Mouse (Mus musculus): ENCODE data around the gene Cntnap2. TPM values are rescaled to one million over a fixed set of nuclear protein-coding genes. Genes with fewer than 3 reads are reported as not detected.

Gene Cntnap2
- polyA plus RNA-seq, 1 experiment from 2014 or later = 1.5 TPM

DNA sequence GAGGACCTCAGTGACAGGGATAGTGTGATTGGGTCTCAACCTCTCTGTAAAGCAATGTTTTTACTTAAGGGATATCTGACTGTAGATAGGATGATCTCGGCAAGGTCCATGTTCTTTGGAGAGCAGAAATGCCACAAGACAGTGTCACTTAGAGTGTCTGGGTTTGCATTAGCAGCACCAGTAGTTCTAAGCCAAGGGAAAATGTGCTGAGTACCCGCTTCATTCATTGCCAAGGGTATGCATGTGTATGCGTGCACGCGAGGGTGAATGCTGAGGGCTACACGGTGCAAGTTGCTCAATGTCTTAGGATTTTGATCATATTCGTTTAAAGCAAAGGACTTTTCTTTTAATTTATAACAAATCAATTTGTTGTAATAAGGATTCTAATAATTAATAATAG lies 2185.5 kb downstream of the Cntnap2 start:
- peak overlapping the region; percentile 51; the same call in 1 of the 2 replicates for H3K27ac ChIP-seq
- 29% methylated on average over 7 of the region's 7 CpGs for WGBS
- peaks cover 24% of the 10 kb centered on the region for H3K27me3 ChIP-seq (ENCODE audit: low read depth, poor library complexity, severe bottlenecking)
- no peaks in the 10 kb centered on the region for H3K9me3 ChIP-seq (replicated peaks)
- H3K4me3 ChIP-seq = peak overlapping the region; percentile 30; the same call in 1 of the 2 replicates
- H3K4me1 ChIP-seq = peaks cover 25% of the 10 kb centered on the region
- DNase-seq (ENCODE audit: low spot score) = no peak
- H3K36me3 ChIP-seq = no peaks in the 10 kb centered on the region

DNA sequence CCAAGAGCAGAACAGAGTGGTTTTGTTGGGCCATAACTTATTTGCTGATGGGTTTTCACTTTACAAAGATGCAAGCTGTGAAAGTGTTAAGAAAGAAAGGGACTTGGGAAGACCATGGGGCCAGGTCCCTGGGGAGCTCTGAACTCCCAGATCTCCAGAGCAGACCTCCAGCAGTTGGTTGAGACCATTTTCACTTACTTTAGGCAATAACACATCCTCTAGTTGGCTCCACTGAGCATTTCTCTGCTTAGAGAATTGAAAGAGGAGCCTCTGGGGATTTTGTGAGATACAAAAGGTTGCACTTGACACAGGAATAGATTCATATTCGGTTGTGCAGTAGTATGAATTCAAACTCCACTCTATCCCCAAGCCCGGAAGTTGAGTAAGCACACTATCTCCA lies 2196.1 kb downstream of the Cntnap2 start:
- Histone ChIP-seq H3K27me3 (ENCODE audit: low read depth, poor library complexity, severe bottlenecking) (peaks cover 51% of the 10 kb centered on the region), H3K36me3 (no peaks in the 10 kb centered on the region), H3K4me3 (no peak overlapping the region), H3K9me3 (replicated peaks) (no peaks in the 10 kb centered on the region), H3K27ac (no peak overlapping the region), H3K4me1 (peaks cover 47% of the 10 kb centered on the region)
- no peak for DNase-seq (ENCODE audit: low spot score)
- 86% methylated on average over 2 of the region's 2 CpGs for WGBS

DNA sequence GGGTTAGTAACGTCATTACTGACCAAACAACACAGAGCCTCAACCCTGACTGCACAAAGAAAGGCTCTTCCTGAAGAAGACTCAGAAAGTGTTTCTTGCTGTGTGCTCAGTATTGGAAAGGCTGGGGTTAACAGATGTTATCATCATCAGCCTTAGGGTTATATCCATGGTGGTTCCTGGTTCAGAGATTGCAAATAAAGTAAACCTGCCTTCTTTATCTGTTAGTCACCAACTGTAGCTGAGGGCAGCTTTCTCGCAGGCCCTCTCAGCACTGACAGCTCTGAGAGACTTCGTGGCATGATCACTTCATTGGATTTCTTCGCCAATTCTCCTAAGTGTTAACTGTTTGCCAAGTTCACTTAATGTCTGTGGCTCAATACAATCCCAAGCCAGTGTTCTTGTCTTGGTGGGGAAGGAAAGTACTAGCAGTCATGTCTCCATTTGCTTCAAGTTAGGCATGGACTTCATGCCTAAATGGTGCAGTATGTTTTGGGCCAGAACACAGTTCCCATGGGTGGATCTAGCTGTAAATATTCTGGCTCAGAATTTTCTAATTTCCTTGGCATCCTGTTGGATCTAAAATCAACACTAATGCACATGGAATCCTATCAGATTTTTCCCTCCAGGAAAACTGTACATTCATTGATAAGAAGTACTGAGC lies 2197.2 kb downstream of the Cntnap2 start:
- 76% methylated on average over 4 of the region's 4 CpGs for WGBS
- Histone ChIP-seq H3K27me3 (ENCODE audit: low read depth, poor library complexity, severe bottlenecking) (peaks cover 56% of the 10 kb centered on the region), H3K36me3 (no peaks in the 10 kb centered on the region), H3K4me3 (no peak overlapping the region), H3K27ac (peak overlapping the region; percentile 61), H3K4me1 (peaks cover 47% of the 10 kb centered on the region), H3K9me3 (replicated peaks) (no peaks in the 10 kb centered on the region)
- no peak for DNase-seq (ENCODE audit: low spot score)

DNA sequence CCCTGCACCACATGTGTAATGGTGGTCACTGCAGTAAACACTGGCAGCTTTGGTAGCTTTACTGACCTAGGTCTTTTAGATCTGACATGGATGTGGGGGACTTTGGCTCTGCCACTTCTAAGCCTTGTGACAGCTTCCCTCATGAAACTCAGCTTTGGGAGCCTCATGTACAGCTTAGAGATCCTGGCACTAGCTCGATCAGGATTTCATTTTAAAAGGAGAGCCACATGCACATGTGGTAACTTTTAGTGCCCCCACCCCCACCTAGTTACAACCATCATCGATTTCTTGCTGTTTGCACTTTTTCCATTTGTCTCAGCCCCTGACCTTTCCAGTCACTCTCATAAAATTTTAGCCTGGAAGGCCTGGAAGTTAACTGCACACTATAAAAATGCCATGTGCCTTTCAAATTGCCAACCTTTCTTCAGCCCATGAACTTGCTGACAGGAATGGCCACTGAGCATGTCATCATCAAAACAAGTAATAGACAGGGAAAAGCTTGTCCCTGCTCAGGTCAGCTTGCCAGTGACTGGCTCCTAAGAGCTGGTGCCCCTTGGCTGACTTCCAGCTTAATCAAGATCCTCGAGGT lies 2197.9 kb downstream of the Cntnap2 start:
- no peaks in the 10 kb centered on the region for H3K36me3 ChIP-seq
- no peak overlapping the region for H3K4me3 ChIP-seq
- peak; percentile 61 for DNase-seq (ENCODE audit: low spot score)
- peaks cover 54% of the 10 kb centered on the region for H3K27me3 ChIP-seq (ENCODE audit: low read depth, poor library complexity, severe bottlenecking)
- H3K27ac ChIP-seq = peak overlapping the region; percentile 61
- H3K9me3 ChIP-seq (replicated peaks) = no peaks in the 10 kb centered on the region
- H3K4me1 ChIP-seq = peaks cover 47% of the 10 kb centered on the region
- WGBS = 10% methylated on average over 3 of the region's 3 CpGs

DNA sequence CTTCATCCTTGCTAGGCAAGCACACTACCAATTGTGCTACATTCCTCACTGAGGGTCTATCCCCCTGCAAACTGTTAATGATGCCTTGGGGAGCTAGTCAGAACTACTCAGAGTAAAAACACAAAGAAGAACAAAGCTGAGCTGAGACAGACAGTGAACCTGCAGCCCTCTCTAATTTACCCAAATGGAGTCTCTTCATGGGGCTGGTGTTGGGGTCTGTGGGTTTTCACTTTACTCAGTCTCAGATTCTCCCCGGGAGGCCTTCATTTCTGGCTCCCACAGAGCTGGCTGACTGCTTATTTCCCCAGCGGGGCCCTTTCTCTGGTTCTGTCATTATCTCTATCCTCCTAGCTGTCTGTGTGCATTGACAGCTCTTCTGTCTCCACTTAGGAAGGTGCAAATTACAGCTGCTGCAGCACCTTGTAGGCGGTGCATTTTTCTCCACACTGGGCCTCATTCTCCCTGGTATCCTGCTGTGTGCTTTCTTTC lies 2200.5 kb downstream of the Cntnap2 start:
- no peaks in the 10 kb centered on the region for H3K36me3 ChIP-seq
- H3K4me3 ChIP-seq = no peak overlapping the region
- no peak for DNase-seq (ENCODE audit: low spot score)
- H3K4me1 ChIP-seq = peaks cover 32% of the 10 kb centered on the region
- H3K27ac ChIP-seq = no peak overlapping the region
- WGBS = 2% methylated on average over 3 of the region's 3 CpGs
- no peaks in the 10 kb centered on the region for H3K9me3 ChIP-seq (replicated peaks)
- H3K27me3 ChIP-seq (ENCODE audit: low read depth, poor library complexity, severe bottlenecking) = peaks cover 44% of the 10 kb centered on the region

DNA sequence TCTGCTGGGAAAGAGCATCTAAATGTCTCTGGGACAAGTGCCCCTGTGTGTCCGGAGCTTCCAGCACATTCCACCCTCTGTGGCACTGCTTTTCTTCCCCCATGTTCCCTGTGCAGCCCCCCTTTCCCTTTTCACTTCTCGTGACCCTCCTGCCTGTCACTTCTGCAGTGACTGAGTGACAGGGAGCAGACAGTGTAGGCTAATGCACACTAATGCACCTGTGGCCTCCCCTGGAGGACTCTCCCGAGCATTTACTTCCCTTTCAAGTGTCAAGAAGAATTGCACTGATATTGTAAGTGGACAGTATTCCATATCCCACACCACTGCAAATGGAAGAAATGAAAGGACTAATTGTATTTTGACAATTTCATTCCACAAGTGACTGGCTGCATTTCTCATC lies 2208.1 kb downstream of the Cntnap2 start:
- no peak for DNase-seq (ENCODE audit: low spot score)
- Histone ChIP-seq H3K27ac (no peak overlapping the region), H3K4me3 (no peak overlapping the region), H3K27me3 (ENCODE audit: low read depth, poor library complexity, severe bottlenecking) (peaks cover 18% of the 10 kb centered on the region; the same call in 1 of the 2 replicates), H3K9me3 (replicated peaks) (no peaks in the 10 kb centered on the region), H3K4me1 (no peaks in the 10 kb centered on the region), H3K36me3 (no peaks in the 10 kb centered on the region)
- 69% methylated on average over 3 of the region's 3 CpGs for WGBS

DNA sequence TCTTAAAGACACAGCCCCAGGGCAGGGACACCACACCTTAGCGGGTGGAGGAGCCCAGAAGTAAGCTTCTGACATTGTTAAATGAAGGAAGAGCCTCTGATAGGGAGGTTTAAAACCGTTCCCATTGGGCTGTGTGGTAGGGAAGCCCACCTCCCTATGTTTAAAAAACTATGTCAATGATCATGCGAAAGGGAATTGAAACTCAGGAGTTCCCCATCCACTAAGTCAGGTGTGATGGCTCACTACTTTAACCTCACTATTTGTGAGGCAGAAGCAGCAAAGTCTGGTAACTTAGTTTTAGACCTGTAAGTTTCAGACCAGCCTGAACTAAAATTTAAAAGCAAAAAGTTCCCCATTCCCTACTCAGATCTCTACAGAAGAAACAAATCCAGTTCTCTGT lies 2210.3 kb downstream of the Cntnap2 start:
- no peak for DNase-seq (ENCODE audit: low spot score)
- Histone ChIP-seq H3K4me1 (peaks cover 3% of the 10 kb centered on the region), H3K27me3 (ENCODE audit: low read depth, poor library complexity, severe bottlenecking) (peaks cover 18% of the 10 kb centered on the region; the same call in 1 of the 2 replicates), H3K27ac (no peak overlapping the region), H3K4me3 (no peak overlapping the region), H3K9me3 (replicated peaks) (no peaks in the 10 kb centered on the region), H3K36me3 (no peaks in the 10 kb centered on the region)
- WGBS = 79% methylated on average over 3 of the region's 3 CpGs

DNA sequence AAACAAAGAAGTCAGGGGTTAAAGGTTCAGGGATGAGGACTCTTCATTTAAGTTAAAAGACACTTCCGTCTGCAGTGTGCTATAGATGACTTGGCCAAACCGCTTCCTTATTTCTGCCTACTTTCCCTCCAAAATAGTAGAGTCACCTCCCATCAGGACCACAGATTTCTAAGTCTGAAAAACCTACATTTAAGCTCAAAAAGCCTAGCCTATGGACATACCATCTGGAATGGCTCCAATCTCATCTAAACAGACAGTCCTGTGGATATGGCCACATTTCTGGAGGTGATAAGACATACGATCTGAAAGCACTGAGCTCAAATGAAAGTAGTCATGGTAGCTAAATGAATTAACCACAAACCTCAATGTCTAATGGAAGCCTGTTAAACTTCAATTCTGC lies 2212.4 kb downstream of the Cntnap2 start:
- H3K9me3 ChIP-seq (replicated peaks) = no peaks in the 10 kb centered on the region
- 89% methylated on average over 3 of the region's 3 CpGs for WGBS
- H3K27me3 ChIP-seq (ENCODE audit: low read depth, poor library complexity, severe bottlenecking) = peaks cover 18% of the 10 kb centered on the region; the same call in 1 of the 2 replicates
- H3K27ac ChIP-seq = no peak overlapping the region
- H3K4me1 ChIP-seq = peaks cover 11% of the 10 kb centered on the region
- no peak for DNase-seq (ENCODE audit: low spot score)
- no peaks in the 10 kb centered on the region for H3K36me3 ChIP-seq
- H3K4me3 ChIP-seq = no peak overlapping the region

DNA sequence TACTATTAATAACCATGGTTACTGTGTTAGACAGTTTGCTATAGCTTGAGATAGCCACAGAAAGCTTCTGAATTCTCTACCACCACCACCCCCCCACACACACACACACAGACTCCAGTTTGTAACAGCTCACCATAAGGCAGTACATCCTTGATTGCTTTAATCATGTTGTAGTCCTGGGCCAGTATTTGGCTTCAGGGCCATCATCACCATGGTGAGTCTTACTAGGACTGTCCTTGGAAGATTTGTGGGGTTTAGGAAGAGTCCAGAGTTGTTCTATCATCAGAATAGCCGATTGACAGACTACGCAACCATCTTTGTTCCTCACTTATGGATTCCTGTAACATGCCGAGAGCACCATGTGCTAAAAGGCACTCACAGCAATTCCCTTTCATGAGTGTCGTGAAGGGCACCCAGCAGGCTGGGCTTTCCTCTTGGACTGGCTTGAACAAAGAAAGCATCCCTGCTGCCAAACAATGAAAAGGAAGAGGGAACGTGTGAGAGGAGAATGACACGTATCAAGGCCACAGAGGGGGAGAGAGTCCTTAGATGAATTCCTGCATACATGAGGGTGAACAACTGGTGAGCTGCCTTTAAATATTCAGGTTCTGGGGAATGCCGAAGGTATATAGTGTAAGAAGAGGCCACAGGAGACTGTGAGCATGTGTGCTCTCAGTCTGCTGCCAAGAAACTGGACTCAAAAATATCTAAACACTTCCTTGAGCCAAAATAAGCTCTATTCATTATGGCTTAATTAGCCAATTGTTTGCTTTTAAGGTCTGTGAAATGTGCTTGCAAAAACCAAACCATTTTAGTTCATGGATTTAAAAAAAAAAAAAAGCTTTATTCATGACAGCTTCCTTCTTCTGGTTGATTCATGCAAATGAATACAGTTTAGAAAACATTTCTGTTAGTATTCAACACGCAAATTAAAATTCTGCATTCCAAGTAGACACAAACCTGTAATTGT lies 2213.7 kb downstream of the Cntnap2 start:
- H3K27ac ChIP-seq = no peak overlapping the region
- 75% methylated on average over 8 of the region's 8 CpGs for WGBS

DNA sequence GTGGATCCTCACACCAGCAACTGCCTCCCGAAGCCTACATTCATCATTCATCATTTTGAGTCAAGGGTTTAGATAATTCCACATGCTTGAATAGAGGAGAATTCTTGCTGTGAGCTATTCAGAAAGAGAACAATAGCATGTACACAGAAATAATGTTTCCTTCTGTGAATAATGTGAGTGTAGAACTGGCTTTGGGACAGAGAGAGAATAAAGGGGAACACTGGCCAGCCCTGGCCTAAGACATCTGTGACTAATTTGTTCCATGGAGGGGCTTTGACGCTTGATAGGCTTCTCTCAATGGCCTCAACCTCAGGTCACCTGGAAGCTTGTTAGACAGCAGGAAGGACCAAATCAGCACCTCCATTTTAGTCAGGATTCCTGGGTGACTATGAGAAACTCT lies 2215.9 kb downstream of the Cntnap2 start:
- Histone ChIP-seq H3K27me3 (ENCODE audit: low read depth, poor library complexity, severe bottlenecking) (peaks cover 6% of the 10 kb centered on the region; the same call in 1 of the 2 replicates), H3K27ac (no peak overlapping the region), H3K9me3 (replicated peaks) (no peaks in the 10 kb centered on the region), H3K4me1 (peaks cover 28% of the 10 kb centered on the region), H3K4me3 (no peak overlapping the region), H3K36me3 (no peaks in the 10 kb centered on the region)
- DNase-seq (ENCODE audit: low spot score) = no peak
- 48% methylated on average over 2 of the region's 2 CpGs for WGBS

More for the DNA sequence above, 2213.7 kb downstream of the Cntnap2 start:
- no peak for DNase-seq (ENCODE audit: low spot score)
- Histone ChIP-seq H3K4me3 (no peak overlapping the region), H3K27me3 (ENCODE audit: low read depth, poor library complexity, severe bottlenecking) (peaks cover 15% of the 10 kb centered on the region; the same call in 1 of the 2 replicates), H3K9me3 (replicated peaks) (no peaks in the 10 kb centered on the region), H3K4me1 (peaks cover 15% of the 10 kb centered on the region), H3K36me3 (no peaks in the 10 kb centered on the region)

DNA sequence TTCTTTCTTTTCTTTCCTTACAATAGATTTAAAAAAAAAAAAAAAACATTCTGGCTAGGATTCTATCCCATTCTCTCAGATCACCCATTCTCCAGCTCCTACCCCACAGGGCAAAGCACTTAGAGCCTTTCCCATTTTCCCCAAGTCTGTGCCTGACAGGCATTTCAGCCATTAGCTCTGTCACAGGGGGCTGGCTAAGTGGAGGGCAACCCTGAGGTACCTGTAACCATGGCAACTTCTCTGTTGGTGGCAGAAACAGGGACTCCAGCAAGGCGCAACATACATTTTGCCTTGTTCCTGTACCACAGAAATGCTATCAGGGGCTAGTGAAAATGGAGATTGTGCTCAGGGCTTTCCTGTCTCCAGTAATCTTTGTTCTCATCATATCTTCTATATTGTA lies 2220.0 kb downstream of the Cntnap2 start:
- Histone ChIP-seq H3K4me3 (no peak overlapping the region), H3K4me1 (peaks cover 28% of the 10 kb centered on the region), H3K27me3 (ENCODE audit: low read depth, poor library complexity, severe bottlenecking) (no peaks in the 10 kb centered on the region), H3K36me3 (no peaks in the 10 kb centered on the region), H3K27ac (no peak overlapping the region), H3K9me3 (replicated peaks) (no peaks in the 10 kb centered on the region)
- 33% methylated on average over 1 of the region's 1 CpGs for WGBS
- no peak for DNase-seq (ENCODE audit: low spot score)

DNA sequence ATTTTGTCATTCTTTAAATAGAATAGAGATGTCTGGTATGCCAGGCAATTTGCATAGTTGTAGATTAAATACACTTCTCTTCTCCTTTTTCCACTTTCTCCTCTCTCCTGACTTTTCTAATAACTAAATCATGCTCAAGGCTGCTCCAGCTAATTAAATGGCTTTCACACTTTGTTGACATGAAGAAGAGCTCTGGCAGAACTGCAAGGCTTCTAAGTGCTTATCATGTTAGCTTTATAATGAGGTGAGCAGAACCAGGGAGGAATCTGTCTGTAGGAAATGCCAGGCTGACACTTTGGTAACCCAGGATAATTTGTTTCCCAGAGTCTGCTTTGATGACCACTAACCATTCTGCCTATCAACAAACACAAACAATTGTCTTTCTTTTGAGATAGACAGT lies 2222.4 kb downstream of the Cntnap2 start:
- Histone ChIP-seq H3K4me3 (no peak overlapping the region), H3K27me3 (ENCODE audit: low read depth, poor library complexity, severe bottlenecking) (no peaks in the 10 kb centered on the region)

DNA sequence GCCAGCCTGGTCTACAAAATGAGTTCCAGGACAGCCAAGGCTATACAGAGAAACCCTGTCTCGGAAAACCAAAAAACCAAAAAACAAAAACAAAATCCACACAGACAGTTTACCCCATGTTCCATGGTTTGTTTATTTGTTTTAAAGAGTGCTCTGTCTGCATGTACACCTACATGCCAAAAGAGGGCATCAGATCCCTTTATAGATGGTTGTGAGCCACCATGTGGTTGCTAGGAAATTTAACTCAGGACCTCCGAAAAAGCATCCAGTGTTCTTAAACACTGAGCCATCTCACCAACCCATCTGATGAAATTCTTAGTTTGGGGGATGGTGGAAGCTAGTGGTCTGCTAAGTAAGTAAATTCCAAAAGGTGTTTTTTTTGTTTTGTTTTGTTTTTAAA lies 2225.6 kb downstream of the Cntnap2 start:
- H3K27ac ChIP-seq = no peak overlapping the region
- no peak for DNase-seq (ENCODE audit: low spot score)
- H3K27me3 ChIP-seq (ENCODE audit: low read depth, poor library complexity, severe bottlenecking) = no peaks in the 10 kb centered on the region
- WGBS = 63% methylated on average over 2 of the region's 2 CpGs
- no peaks in the 10 kb centered on the region for H3K36me3 ChIP-seq
- H3K4me3 ChIP-seq = no peak overlapping the region
- peaks cover 9% of the 10 kb centered on the region for H3K4me1 ChIP-seq
- no peaks in the 10 kb centered on the region for H3K9me3 ChIP-seq (replicated peaks)

More for the DNA sequence above, 2222.4 kb downstream of the Cntnap2 start:
- Histone ChIP-seq H3K36me3 (no peaks in the 10 kb centered on the region), H3K9me3 (replicated peaks) (no peaks in the 10 kb centered on the region), H3K4me1 (peaks cover 26% of the 10 kb centered on the region), H3K27ac (no peak overlapping the region)
- DNase-seq (ENCODE audit: low spot score) = no peak
